Mouse (Mus musculus): ENCODE measurements at regions not wholly inside any gene's neighbourhood (a gene's known extent, or its start where the extent isn't known, plus 50 kb on each side); places are given as distances from the start of the nearest gene placed in this dataset.

DNA sequence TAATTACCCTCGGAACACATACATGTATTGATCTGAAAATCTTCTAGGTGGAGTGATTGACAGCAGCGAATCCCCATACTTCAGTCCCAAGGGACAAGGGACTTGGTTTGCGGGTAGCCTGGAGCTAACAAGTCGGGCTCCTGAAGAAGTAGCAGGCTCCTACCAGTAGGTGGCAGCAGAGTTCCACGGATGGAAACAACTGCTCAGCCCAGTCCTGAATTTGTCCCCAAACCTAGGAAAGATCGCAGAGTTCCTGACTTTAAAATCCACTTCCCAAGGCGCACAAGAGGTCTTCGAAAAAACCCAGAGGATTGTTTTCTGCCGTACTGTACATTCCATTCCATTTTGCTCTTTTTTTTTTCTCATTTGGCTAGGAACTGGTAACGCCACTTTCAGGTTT lies 169.4 kb downstream of the Arrdc4 start:
- intact Hi-C loops (cut with DNase I), result loop anchor here (2.0 kb wide), 2 partner anchors 243 to 251 kb away; no protein-coding TSS in a partner anchor

GRCm38 (mm10) chr7:68579216-68579615 lies 169.8 kb downstream of the Arrdc4 start:
- intact Hi-C loops (cut with DNase I), result loop anchor here (2.0 kb wide), 2 partner anchors 244 to 252 kb away; no protein-coding TSS in a partner anchor

GRCm38 (mm10) chr7:68571315-68571714 lies 177.7 kb downstream of the Arrdc4 start:
- intact Hi-C loops (cut with DNase I), result no loop called here

DNA sequence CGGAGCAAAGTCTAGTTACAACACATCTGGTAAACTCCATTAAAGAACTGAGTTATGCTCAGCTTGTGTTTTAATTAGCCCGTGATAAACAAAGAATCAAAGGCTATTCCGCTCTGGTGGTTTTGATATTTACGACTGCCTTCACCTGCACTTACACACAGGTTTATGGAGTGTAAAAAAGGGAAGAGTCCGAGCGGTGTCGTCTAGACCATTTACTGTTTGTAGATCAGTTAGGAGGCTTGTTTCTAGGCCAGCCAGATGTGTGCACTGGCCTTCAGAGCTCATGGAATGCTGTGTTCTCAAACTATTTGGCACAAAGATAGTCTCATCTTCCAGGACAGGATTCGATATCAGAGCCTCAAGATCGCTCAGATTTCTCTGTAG lies 180.9 kb downstream of the Arrdc4 start:
- intact Hi-C loops (cut with DNase I), result no loop called here

DNA sequence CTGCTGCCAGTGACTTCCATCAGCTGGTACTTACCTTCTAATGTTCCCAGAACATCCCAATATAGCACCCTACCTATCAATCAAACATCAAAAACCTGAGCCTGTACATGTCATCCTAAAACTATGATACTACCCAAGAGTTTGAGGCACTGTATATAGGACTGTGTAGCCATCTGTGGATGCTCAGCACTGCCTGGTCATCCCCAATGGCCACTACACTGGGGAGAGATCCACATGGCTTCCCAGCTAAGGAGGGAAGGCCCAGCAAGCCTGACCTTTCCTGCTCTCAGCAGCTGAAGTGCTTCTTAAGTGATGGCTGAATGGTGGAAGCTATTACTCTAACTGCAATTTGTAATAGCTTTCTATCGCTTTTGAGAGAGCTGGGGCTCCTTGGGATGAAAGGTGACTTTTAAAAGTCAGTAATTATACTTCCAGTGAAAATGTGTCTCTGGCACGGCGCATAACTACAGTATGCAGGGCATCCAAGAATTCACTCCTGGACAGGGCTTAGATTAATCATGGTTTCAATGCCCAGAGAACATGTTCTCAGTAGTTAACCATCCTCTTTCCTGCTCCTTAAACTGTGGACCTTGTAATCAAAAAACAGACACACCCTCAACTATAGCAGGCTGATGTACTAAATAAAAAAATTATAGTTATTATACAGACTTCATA lies 181.5 kb downstream of the Arrdc4 start:
- intact Hi-C loops (cut with DNase I), result no loop called here

GRCm38 (mm10) chr7:68559440-68560343 lies 189.3 kb downstream of the Arrdc4 start:
- intact Hi-C loops (cut with DNase I), result no loop called here

GRCm38 (mm10) chr7:68550330-68550729 lies 198.7 kb downstream of the Arrdc4 start:
- intact Hi-C loops (cut with DNase I), result no loop called here

DNA sequence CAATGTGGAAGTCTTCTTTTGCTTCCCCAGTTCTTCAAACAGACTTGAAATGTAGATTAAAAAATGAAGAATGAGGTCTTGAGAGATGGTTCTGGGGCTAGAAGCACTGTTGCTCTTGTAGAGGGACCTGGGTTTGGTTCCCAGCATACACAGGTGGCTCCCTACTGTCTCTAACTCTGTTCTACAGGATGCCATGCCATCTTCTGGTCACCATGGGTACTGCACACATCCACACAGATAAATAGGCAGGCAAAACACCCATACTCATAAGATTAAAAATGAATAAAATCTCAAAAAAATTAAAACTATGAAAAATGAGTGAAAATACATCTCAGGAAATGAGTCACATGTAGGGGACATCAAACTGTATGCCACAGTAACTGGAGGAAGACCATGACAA lies 200.9 kb downstream of the Arrdc4 start:
- intact Hi-C loops (cut with DNase I), result no loop called here

DNA sequence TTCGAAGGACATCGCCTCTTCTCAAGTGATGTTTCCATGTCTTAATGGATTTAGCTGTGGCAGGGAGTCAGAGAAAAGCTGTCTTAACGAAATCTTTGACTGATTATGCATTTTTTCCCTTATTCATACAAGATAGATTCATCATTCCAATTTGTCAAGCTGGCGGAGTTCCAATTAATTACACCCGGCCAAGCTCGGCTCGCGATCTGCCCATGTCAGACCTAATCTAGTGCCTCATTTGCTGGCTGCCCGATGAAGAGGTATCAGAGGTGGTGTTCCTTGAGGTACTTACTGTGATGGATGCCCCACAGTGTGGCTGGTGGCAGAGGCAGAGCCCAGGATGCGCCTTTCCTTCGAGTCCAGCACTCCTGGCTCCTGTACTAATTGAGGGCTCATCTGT lies 204.9 kb downstream of the Arrdc4 start:
- intact Hi-C loops (cut with DNase I), result no loop called here

- intact Hi-C loops (cut with DNase I), result no loop called here
Observed at GRCm38 (mm10) chr7:68509096-68509495, 235.5 kb downstream of the Fam169b start.

- intact Hi-C loops (cut with DNase I), result no loop called here
Observed at GRCm38 (mm10) chr7:68491143-68491810, 217.6 kb downstream of the Fam169b start.

DNA sequence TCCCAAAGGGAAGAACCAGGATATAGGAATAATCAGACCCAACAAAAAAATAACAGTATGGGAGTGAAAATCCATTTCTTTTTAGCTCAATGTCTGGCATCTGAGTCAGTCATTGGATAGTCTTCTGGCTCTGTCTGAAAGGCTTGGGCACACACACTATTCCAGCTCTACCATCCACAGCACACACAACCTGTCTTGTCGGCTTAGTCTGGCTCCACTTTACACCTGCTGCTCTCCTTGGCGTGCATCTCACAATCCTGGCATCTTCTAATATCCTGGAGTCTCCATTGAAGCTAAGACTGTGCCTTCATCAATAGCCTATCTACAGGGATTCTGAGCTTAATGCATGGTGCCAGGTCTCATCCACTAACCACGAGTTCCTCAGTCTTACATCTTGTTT lies 213.0 kb downstream of the Fam169b start:
- intact Hi-C loops (cut with DNase I), result no loop called here

DNA sequence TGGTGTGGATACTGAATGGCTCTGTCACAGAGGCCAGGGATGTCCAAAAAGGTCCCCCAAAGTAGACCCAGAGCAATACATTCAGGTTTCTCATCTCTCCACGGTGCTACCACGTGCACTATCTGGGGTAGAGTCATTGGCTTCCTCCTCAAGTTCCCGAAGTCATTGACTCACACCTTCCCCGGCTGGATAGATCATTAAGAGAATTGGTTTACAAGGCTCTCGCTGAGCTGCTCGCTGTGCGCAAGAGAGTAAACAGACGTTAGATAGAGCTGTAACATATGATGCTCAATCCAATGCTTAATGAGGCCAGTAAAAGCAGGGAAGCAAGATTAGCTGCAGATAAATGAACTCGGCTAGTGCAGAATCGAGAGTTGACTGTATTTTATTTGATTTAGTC lies 208.9 kb downstream of the Fam169b start:
- intact Hi-C loops (cut with DNase I), result no loop called here

- intact Hi-C loops (cut with DNase I), result loop anchor here (1.0 kb wide), 1 partner anchor 106 kb away; no protein-coding TSS in a partner anchor
Observed at GRCm38 (mm10) chr7:68480770-68481169, 207.1 kb downstream of the Fam169b start.

DNA sequence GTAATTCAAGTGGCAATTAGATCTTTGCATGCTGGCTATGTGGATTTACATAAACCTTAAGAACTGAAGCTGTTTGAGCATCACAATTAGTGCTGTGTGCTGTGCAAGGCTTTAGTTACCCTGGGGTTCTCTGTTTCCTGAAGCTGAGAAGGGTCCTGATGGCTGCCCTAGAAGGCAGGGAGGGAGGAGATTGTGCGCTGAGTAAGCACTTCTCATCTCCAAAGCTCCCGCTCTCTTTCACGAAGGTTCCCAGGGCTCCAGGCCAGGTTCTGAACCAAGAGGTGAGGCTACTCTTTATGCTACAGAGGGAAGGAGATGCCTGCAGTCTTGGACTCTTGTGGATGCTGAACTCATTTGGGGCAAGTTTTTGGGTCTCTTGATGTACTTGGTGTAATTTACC lies 206.7 kb downstream of the Fam169b start:
- intact Hi-C loops (cut with DNase I), result no loop called here

- intact Hi-C loops (cut with DNase I), result no loop called here
Observed at GRCm38 (mm10) chr7:68478044-68478443, 204.4 kb downstream of the Fam169b start.

DNA sequence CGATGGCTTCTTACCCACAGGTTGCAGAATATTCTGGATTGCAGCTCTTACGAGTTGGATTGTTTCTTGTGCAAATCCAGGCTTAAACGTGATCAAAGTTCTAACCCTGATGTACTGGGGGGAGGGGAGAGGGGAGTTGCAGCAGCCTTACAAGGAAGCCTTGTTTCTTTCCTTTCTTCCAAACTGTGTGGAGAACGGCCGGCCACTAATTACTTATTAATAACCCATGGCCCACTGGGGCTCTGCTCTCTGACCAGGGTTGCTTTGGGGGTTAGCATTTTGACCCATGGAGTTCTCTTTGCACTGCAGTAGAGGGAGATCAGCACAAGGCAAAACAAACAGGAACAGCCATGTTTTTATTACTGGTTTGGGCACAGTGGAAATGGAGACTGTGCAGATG lies 199.2 kb downstream of the Fam169b start:
- intact Hi-C loops (cut with DNase I), result no loop called here

GRCm38 (mm10) chr7:68470983-68471382 lies 197.3 kb downstream of the Fam169b start:
- intact Hi-C loops (cut with DNase I), result no loop called here

DNA sequence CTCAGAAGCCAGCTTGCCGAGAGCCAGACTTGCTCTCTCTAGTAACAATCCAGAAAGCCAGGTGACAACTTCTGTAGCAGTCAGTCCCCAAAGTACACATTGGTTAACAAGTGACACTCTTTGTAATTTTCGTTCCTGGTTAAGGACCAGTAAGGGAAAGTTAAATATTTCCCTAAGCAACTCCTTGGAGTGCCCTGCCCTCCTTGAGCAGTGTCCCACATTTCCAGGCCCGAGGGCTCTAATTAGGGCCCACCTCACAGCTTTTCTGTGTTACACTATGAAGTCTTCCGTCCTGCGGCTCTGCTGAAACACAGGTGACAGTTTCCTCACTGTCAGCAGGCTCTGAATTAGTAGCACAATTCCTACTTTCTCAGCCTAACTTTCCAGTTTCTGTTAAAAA lies 194.9 kb downstream of the Fam169b start:
- intact Hi-C loops (cut with DNase I), result no loop called here

GRCm38 (mm10) chr7:68457842-68458241 lies 184.2 kb downstream of the Fam169b start:
- intact Hi-C loops (cut with DNase I), result no loop called here

DNA sequence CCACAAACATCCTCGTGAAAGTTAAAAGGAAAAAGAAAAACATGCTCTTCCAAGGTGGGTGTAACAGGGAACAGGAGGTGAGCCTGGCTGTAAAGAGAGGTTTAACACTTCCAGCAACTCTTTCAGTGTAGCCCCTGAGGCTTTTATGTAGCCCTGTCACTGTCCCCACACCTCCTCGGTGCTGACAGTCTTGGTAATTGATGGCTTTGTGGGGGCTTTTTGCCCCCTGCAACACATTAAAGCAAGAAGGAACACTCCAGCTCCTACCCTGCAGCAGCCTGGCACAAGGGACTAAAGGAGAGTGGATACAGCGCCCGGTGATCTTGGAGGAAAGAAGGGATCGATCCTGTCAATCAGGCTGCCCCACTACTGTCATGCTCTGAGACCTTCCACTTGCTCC lies 181.8 kb downstream of the Fam169b start:
- intact Hi-C loops (cut with DNase I), result no loop called here

Data from adrenal gland (tissue).